Comparison of ENCODE assay signal across 21 mouse cellular contexts in genomic region chr15:88668693-88669092, GRCm38 (mm10).
A peak's percentile ranks its signal among the peaks of the same experiment; 100 is the strongest.
DNase-seq lines count a peak whose midpoint lies in the region; ATAC-seq and TF ChIP-seq lines count a peak whose summit lies in the region.
"Had no signal": no experiment of that assay in that cellular context is flagged by ENCODE, and none has a peak within 500 bp of the region (broad histone marks: within the 10 kb centered on the region; RNA-seq: fewer than 3 reads in every experiment).

No protein-coding gene starts in this region.

- peak; percentile 67 for ATAC-seq in forebrain, postnatal 0 days
- ATAC-seq in forebrain, embryonic 11.5 days (replicated peaks; ENCODE audit: low FRiP score), result no peak
- ATAC-seq in midbrain, embryonic 11.5 days (ENCODE audit: low FRiP score), result no peak
- no peak for ATAC-seq in midbrain, embryonic 16.5 days
- no peak for ATAC-seq in granulocyte monocyte progenitor cell, adult 5-6 weeks (replicated peaks; ENCODE audit: poor library complexity, severe bottlenecking)
- ATAC-seq: activated CD4-positive, CD25-positive, alpha-beta regulatory T cell, adult 4 months; CD4-positive, CD25-positive, alpha-beta regulatory T cell, adult 4 months; Patski had no signal

- no peak overlapping the region for H3K27ac ChIP-seq in forebrain, postnatal 0 days (ENCODE audit: low read depth, low read length)
- H3K27ac ChIP-seq in forebrain, embryonic 11.5 days (ENCODE audit: low read depth, low read length), result no peak overlapping the region
- no peak overlapping the region for H3K27ac ChIP-seq in midbrain, embryonic 11.5 days (ENCODE audit: low read depth, low read length)
- H3K27ac ChIP-seq in midbrain, embryonic 16.5 days (ENCODE audit: low read length), result no peak overlapping the region

- TF ChIP-seq CTCF in forebrain, postnatal 0 days (IDR thresholded peaks at IDR 0.05; ENCODE audit: low read depth), result no peak

- DNase-seq in forebrain, postnatal 0 days, result peak; percentile 45
- no peak for DNase-seq in forebrain, embryonic 11.5 days (ENCODE audit: low spot score)
- peak; percentile 80 for DNase-seq in midbrain, embryonic 11.5 days (ENCODE audit: low spot score, missing footprints)
- peak; percentile 22 for DNase-seq in brain, adult 2 months (ENCODE audit: low read depth, low spot score)
- DNase-seq: adrenal gland, adult 2 months; adrenal gland, adult 8-10 months; adrenal gland, postnatal 10 days; adrenal gland, postnatal 14 days; adrenal gland, postnatal 25 days; adrenal gland, postnatal 36 days; B cell, adult 2 months; cerebellum, adult 11 months; cerebellum, adult 11-12 months; cerebellum, adult 18-20 months; cerebellum, adult 2 months had no signal

- no peaks in the 10 kb centered on the region for H3K4me1 ChIP-seq in forebrain, postnatal 0 days (ENCODE audit: insufficient read depth)
- H3K4me1 ChIP-seq in forebrain, embryonic 11.5 days (replicated peaks; ENCODE audit: control insufficient read depth, insufficient read depth, low read length), result no peaks in the 10 kb centered on the region
- H3K4me1 ChIP-seq in midbrain, embryonic 11.5 days (ENCODE audit: control insufficient read depth, insufficient read depth, low read length), result no peaks in the 10 kb centered on the region
- H3K4me1 ChIP-seq in midbrain, embryonic 16.5 days (ENCODE audit: control insufficient read depth, insufficient read depth, low read length), result no peaks in the 10 kb centered on the region

- no peak overlapping the region for H3K9ac ChIP-seq in forebrain, postnatal 0 days
- no peak overlapping the region for H3K9ac ChIP-seq in forebrain, embryonic 11.5 days (ENCODE audit: low read length)
- H3K9ac ChIP-seq in midbrain, embryonic 11.5 days (ENCODE audit: low read length), result no peak overlapping the region
- no peak overlapping the region for H3K9ac ChIP-seq in midbrain, embryonic 16.5 days (ENCODE audit: low read depth, low read length)

- H3K4me2 ChIP-seq in forebrain, postnatal 0 days (ENCODE audit: low read depth), result no peak overlapping the region
- H3K4me2 ChIP-seq in forebrain, embryonic 11.5 days (ENCODE audit: low read depth, low read length, severe bottlenecking), result no peak overlapping the region
- no peak overlapping the region for H3K4me2 ChIP-seq in midbrain, embryonic 11.5 days
- H3K4me2 ChIP-seq in midbrain, embryonic 16.5 days (ENCODE audit: low read length), result no peak overlapping the region

- H3K4me3 ChIP-seq in forebrain, postnatal 0 days (ENCODE audit: low read depth, low read length), result no peak overlapping the region
- no peak overlapping the region for H3K4me3 ChIP-seq in forebrain, embryonic 11.5 days (ENCODE audit: low read depth, low read length)
- no peak overlapping the region for H3K4me3 ChIP-seq in midbrain, embryonic 11.5 days (ENCODE audit: low read depth, low read length)
- H3K4me3 ChIP-seq in midbrain, embryonic 16.5 days (ENCODE audit: low read depth, low read length), result no peak overlapping the region

- H3K36me3 ChIP-seq in forebrain, postnatal 0 days (ENCODE audit: insufficient read depth), result no peaks in the 10 kb centered on the region
- no peaks in the 10 kb centered on the region for H3K36me3 ChIP-seq in forebrain, embryonic 11.5 days (ENCODE audit: control insufficient read depth, insufficient read depth, low read length)
- no peaks in the 10 kb centered on the region for H3K36me3 ChIP-seq in midbrain, embryonic 11.5 days (ENCODE audit: control insufficient read depth, insufficient read depth, low read length)
- no peaks in the 10 kb centered on the region for H3K36me3 ChIP-seq in midbrain, embryonic 16.5 days (ENCODE audit: control insufficient read depth, insufficient read depth, low read length)
- H3K36me3 ChIP-seq: G1E had no signal

- H3K9me3 ChIP-seq in forebrain, postnatal 0 days (ENCODE audit: low read length), result no peaks in the 10 kb centered on the region
- no peaks in the 10 kb centered on the region for H3K9me3 ChIP-seq in forebrain, embryonic 11.5 days (ENCODE audit: control insufficient read depth, low read length)
- no peaks in the 10 kb centered on the region for H3K9me3 ChIP-seq in midbrain, embryonic 11.5 days (ENCODE audit: control insufficient read depth, low read length)
- no peaks in the 10 kb centered on the region for H3K9me3 ChIP-seq in midbrain, embryonic 16.5 days (replicated peaks; ENCODE audit: control insufficient read depth, low read length, poor library complexity, severe bottlenecking)
- H3K9me3 ChIP-seq: G1E had no signal

- 54% methylated on average over 2 of the region's 2 CpGs for WGBS in forebrain, postnatal 0 days
- 82% methylated on average over 2 of the region's 2 CpGs for WGBS in forebrain, embryonic 11.5 days
- WGBS in midbrain, embryonic 11.5 days, result 91% methylated on average over 2 of the region's 2 CpGs
- 81% methylated on average over 2 of the region's 2 CpGs for WGBS in midbrain, embryonic 16.5 days

- H3K27me3 ChIP-seq in forebrain, postnatal 0 days (ENCODE audit: insufficient read depth, low read length), result no peaks in the 10 kb centered on the region
- H3K27me3 ChIP-seq in forebrain, embryonic 11.5 days (ENCODE audit: control insufficient read depth, insufficient read depth, low read length), result no peaks in the 10 kb centered on the region
- H3K27me3 ChIP-seq in midbrain, embryonic 11.5 days (ENCODE audit: control insufficient read depth, insufficient read depth, low read length), result no peaks in the 10 kb centered on the region
- H3K27me3 ChIP-seq in midbrain, embryonic 16.5 days (ENCODE audit: control insufficient read depth, insufficient read depth, low read depth, low read length), result no peaks in the 10 kb centered on the region
